Mouse (Mus musculus) embryo, embryonic 10 days (tissue): ENCODE measurements around the gene Jade1.

Experiments used
- DNase-seq: peaks from one replicate; pipeline ENCODE4 v3.0.0-alpha.2; 2015; ENCODE audit warnings: low spot score

Gene Jade1

GRCm38 (mm10) chr3:41555491-41556381, at the start of gene Jade1:
Jade1 (plus strand) TSS chr3:41555731.
- DNase-seq = no peak

GRCm38 (mm10) chr3:41509441-41509840, 46.1 kb upstream of the Jade1 start:
- DNase-seq = no peak

DNA sequence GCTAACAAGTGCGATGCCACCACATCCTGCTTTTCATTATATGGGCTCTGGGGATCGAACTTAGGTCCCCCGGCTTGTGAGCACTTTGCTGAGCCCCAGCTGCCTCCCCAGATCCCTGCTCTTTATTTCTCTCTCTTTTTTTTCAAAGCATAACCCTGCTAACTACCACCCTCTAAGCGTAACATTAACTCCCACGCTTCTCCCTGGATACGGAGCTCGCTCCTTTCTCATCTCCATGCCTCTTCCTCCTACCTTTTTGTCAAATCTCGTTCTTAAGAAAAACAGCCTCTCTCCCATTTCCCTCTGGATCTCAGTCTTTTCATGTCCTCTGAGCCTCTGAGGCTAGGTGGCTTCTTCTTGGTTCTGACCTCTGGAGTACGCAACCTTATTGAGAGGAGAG, 45.3 kb upstream of the Jade1 start:
- no peak for DNase-seq

DNA sequence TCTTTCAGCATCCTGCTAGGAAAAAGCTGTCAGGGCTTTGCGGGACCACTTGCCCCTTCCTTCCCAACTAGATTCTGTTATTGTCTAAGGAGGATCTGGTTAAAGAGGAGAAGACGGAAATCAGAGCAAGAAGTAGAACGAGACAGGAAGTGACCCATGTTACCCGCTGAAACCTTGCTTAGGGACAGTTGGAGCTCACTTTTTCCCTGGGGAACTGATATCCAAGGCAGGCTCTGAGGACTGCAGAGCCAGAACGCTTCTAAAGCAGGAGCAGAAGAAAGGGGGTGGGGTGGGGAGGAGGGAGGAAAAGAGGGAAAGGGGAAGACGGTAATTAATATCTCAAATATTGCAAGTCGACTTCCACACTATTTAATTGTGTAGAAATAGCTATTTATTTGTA, 44.8 kb upstream of the Jade1 start:
- DNase-seq = no peak

- DNase-seq = no peak
Measured at GRCm38 (mm10) chr3:41514003-41514402, 41.5 kb upstream of the Jade1 start.

DNA sequence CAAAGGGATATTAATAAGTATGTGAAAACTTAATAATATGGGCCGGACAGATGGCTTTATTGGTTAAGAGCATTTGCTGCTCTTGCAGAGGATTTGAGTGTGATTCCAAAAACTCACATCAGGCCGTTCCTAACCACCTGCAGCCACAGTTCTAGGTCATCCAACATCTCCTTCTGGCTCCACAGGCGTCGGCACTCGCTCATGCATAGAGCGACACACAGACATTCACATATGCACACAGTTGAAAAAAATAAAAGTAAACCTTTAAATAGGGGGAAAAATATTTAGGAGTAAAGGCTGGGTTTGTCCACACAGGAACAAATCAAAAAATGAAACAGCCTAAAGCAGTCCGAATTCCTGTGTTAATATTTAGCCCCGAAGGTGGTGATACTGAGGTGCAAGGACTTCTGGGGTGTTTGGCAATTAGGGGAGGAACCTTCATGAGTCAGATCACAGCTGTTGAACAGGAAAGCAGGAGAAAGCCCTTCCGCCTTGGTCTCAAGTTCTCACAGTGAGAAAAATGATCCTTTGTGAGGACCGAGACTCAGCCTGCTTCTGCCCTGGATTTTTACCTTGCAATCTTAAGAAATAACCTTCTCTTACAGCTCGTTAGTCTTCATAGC, 40.7 kb upstream of the Jade1 start:
- no peak for DNase-seq

DNA sequence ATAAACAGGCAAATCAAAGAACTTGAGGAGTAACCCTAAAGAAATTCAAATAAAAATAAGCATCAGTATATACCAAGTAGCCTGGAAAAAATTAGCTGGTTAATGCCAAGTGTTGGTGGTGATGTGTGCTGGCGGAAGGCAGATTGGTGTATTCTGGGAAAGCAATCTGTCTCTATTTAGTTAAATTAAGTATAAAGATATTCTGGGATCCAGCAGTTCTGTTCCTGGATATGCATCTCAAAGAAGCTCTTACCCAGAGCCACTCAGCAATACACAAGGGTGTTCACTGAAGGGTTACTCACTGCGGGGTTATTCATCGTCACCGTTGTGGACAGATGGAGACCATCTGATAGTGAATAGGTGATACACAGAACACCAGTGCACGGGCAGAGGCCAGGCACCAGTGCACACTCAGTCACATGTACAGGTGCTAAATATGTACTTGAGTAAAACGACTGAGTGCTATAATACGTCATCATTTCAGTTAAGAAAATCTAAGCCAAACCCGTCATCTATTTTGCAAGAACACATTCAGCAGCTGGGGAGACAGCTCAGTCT, 38.5 kb upstream of the Jade1 start:
- no peak for DNase-seq

DNA sequence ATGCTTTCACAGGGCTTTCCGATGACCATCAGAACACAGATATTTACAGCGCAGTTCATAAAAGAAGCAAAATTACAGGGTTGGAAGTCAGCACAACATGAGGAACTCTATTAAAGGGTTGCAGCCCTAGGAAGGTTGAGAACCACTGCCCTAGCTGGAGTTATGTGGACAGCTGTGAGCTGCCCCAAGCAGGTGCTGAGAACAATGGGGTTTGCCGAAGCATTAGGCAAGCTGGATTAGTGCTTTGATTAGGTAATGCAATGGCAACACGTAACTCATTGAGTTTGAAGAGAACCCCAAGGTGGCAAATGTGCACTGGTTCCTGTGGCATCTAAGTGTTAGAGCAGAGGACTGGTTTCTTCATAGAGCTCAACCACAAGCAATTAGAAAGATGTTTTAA, 34.6 kb upstream of the Jade1 start:
- DNase-seq = no peak

- DNase-seq = no peak
Measured at GRCm38 (mm10) chr3:41521733-41522132, 33.8 kb upstream of the Jade1 start.

DNA sequence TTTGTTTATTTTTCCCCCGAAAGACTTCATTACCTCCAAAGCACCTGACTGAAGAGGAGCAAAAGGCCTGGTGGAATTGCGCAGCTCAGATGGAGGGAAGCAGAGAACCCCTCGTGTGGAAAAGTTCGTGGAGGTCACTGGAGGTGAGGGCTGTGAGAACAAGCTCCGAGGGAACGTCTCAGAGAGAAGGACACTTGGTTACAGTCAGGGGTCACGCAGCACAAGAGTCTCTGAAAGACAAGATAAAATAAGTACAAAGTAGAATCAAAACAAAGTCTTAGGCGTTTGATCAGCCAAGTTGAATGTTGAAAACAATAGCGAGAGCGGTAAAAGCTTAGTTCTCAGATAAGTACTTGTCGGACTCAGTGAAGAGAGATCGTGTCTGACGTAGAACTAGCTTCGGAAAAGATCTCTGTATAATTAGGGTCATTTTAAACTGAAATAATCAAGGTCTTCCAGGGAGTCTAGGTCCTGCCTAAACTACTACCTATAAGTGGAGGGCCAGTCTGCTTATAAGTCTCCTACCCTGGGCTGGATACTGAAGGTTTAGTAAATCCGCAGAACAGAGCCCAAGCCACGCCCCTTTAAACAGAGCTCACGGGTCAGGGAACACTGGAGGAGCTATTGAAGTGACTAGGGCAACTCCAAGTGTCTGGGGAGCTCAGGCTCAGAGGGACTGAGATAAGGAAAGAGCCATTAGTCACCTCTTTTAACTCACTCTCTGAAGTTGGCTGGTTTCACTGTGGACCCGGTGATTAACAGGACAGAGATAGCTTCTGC, 33.1 kb upstream of the Jade1 start:
- DNase-seq = peak; percentile 49

DNA sequence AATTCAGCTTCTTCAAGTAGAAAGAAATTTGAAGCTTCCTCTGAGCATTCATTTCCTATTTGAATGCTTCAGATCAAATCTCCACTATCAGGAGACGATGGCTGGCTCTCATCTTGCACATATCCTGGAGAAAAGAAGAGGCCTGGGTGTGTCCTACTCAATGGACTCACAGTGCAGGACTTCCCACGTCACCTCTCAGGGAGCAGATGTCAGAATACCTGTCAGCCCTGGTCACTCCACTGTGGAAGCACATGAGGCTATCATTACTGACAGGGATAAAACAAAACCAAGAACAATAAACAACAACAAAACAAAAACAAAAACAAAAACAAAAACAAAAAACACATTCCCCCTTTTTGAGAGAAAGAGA, 32.5 kb upstream of the Jade1 start:
- no peak for DNase-seq

DNA sequence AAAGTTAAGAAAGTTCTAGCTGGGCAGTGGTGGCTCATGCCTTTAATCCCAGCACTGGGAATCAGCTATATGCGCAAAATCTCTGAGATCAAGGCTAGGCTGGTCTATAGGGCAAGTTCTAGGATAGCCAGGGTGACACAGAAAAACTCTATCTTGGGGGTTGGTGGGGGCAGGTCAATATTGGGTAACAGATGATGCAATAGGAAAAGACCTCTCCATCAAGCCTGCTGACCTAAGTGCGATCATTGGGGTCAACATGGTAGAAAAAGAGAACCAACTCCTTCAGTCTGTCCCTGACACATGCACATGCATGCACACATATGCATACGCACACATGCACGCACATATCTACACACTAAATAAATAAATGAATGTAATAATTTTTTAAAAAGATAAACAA, 32.1 kb upstream of the Jade1 start:
- no peak for DNase-seq

- DNase-seq = no peak
Measured at GRCm38 (mm10) chr3:41528291-41528969, 27.1 kb upstream of the Jade1 start.

GRCm38 (mm10) chr3:41530156-41530555, 25.4 kb upstream of the Jade1 start:
- no peak for DNase-seq

DNA sequence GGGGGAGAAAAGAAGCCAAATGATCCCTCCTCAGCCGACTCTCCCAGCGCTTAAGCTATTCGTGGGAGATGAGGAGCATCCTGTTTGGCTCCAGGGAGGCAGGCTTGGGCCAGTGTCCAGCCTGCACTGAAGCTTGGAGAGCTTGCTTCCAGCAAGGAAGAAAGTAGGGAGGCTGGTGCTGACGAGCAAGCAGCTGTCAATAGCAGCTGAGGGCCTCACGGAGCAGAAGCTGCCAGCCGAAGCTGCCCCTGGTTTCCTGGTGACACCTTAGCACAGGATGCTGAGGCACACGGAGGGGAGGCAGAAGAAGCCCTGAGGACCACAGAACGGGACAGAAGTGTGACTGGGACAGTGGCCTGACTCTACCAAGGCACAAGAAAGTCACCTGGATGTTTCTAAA, 24.0 kb upstream of the Jade1 start:
- DNase-seq = no peak

GRCm38 (mm10) chr3:41532109-41532508, 23.4 kb upstream of the Jade1 start:
- DNase-seq = no peak

GRCm38 (mm10) chr3:41533660-41534059, 21.9 kb upstream of the Jade1 start:
- DNase-seq = no peak

- DNase-seq = no peak
Measured at GRCm38 (mm10) chr3:41537957-41538356, 17.6 kb upstream of the Jade1 start.

- DNase-seq = no peak
Measured at GRCm38 (mm10) chr3:41541313-41541712, 14.2 kb upstream of the Jade1 start.

- DNase-seq = no peak
Measured at GRCm38 (mm10) chr3:41544451-41544850, 11.1 kb upstream of the Jade1 start.

- no peak for DNase-seq
Measured at GRCm38 (mm10) chr3:41547289-41547688, 8.2 kb upstream of the Jade1 start.

DNA sequence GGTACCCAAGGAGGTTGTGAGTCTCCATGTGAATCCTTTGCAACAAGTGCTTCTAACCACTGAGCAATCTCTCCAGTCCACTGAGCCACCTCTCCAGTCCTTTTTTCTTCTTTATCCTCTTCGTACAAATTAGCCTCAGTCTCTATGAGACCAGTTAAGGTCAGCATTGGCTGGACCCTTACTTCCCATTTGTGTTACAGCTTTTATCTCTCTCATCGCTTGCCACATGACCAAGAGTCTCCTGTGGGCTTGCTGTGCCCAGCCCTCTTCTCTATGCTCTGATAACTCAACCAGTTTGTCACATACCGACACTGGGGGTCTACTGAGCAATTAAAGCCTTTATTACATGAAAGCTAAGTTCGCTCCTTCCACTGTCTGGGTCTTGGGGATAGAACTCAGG, 7.3 kb upstream of the Jade1 start:
- no peak for DNase-seq
